Mouse (Mus musculus) common myeloid progenitor, adult 5-6 weeks (primary cell): ENCODE results near the gene Pole4. TPM values are rescaled to one million over a fixed set of nuclear protein-coding genes. Genes with fewer than 3 reads are reported as not detected.
"Not testable (repeated sequence)": the region's sequence is repeated elsewhere in the genome, so short reads cannot be mapped to it uniquely, and the experiment has no call there.

Source experiments
- ATAC-seq: replicated peaks from 2 replicates; pipeline ENCODE4 v1.8.0; 2016; ENCODE audit warnings: low read depth, mild to moderate bottlenecking, moderate TSS enrichment, inconsistent platforms; ENCODE audit not compliant: poor library complexity, severe bottlenecking
- total RNA-seq: library from RNA; stranded (forward); fragments of 200-1000, 187-1606 nt; gene quantifications from 2 replicates; pipeline ENCODE4 v1.2.3, GENCODE M21; 2017

Gene Pole4
- total RNA-seq, 1 experiment from 2014 or later: 57.4 TPM

DNA sequence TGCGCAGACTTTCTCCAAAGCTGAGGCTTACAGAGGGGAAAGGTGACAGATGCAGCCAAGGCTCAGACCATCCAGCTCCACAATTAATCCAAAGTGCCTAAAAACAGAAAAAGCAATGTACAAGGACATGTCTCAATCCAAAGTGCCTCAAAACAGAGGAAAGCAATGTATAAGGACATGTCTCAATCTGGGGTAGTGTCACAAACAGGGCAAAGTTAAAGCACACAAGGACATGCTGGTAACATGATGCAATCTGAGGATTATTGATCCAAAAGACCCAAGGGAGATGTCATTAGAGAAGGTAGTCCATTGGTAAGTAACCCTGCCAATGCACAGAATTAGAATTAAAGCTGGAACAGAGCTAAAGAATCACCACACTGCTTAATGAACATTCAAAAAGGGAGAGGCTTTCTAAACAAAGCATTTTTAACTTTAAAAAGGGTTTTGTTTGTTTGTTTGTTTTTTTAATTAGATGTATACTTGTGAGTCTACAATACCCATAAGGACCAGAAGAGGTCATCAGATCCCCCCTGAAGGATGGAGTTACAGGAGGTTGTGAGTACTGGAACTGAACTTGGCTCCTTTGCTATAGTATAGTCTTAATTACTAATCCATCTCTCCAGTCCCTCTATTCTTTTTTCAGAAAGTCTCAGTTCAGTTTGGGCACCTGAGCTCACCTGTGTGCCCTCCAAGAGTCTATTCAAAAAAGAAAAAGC lies 57.1 kb downstream of the Pole4 start:
- no peak for ATAC-seq

DNA sequence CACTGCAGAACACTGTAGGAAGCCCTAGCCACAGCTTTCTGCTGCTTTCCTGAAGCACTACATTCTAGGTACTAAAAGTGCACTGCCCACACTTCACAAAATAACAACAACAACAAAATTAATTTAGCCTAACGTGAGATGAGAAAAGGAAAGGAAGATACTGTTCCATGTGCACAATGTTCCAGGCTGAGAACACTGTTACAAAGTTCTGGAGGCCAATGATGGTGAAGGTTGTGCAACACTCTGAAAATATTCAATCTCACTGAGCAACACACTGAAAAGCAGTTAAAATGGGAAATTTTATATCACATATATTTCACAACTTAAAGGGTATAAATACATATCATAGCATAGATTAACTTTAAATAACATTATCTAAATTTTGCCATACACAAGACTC lies 58.2 kb downstream of the Pole4 start:
- ATAC-seq: no peak

DNA sequence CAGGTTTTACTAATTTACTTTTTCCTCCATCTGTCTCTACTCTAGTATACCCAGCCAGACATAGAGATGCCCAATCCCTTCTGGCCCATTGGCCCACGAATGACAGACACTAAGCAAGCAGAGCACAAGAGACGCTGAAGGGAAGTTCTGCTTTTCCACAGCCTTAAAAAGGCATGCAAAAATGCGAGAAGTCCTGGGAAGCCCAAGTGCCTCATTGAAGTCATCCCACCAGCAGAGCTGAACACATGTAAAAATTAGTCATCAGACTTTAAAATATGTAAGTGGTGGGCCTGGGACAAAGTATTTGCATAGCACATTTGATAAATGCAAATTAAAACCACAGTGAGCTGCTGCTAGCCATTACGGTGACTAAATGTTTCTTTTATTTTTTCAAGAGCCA lies 65.1 kb downstream of the Pole4 start:
- no peak for ATAC-seq

DNA sequence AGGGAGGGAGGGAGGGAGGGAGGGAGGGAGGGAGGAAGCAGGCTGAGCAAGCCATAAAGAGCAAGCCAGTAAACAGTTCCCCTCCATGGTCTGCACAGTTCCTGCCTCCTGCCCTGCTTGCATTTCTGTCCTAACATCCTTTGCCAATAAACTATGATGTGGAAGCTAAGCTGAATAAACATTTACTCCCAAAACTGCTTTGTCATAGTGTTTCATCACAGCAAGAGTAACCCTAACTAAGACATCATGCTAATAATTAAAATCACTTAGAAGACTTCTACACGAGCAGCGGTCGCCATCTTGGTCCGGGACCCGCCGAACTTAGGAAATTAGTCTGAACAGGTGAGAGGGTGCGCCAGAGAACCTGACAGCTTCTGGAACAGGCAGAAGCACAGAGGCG lies 79.8 kb downstream of the Pole4 start:
- ATAC-seq: not testable (repeated sequence)

DNA sequence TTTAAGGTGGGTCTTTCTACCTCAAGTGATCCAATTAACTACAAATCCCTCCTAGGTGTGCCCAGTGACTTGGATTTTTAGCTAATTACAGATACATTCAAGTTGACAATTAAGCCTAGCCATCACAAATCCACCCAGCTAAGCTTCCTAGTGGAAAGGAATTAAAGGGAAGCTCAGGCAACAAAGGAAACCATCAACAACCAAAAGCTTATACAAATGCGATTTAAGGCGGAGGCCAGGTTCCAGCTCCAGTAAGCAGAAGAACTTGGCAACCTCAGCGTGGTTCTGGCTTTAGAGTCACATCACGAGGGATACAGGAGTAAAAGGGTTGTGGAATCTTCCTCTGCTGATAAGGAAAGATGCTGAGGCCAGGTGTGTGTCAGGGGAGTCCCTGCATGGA lies 92.0 kb downstream of the Pole4 start:
- no peak for ATAC-seq

DNA sequence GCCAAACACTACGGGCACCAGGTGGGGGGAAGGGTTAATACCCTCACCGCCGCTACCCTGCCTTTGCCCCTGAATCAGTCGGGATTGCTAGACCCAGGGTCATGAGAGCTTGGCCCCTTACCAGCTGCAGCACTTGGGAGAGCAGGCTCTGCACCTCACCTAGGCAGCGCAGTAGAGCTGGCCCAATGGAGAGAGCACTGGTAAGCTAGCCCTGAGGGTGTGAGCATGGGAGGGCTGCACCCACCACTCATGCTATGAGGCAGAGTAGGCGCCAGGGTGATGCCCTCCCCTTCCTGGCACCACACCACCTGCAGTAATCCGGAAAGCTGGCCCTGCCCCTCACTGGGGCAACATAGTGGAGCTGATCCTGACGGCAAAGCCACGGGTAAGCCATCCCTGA lies 94.1 kb downstream of the Pole4 start:
- no peak for ATAC-seq

DNA sequence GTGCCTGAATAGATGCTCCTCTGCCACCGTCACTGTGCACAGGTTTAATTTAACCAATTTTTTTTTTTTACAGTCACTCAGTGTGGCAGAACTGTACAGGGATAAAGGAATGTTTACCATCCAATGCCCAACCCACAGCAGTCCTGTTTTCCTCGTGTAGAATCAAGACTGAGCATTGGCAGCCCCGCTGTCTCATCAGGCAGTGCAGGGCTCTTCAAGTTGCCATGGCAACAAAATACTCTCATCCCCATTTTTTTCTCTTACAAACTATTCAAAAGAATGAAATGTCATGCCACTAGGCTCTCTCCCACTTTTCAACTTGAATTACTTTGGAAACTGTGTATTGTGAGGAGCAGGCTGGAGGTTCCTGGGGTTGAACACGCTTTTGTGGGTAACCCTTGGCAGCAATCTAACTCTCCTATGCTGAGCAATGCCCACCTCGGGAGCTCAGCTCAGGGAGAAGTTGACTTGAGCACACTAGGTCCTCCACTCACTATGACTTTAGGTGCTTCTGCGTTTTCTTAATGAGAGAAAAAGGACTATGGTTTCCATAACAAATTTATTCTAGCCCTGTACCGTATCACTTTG lies 95.7 kb downstream of the Pole4 start:
- ATAC-seq: no peak

DNA sequence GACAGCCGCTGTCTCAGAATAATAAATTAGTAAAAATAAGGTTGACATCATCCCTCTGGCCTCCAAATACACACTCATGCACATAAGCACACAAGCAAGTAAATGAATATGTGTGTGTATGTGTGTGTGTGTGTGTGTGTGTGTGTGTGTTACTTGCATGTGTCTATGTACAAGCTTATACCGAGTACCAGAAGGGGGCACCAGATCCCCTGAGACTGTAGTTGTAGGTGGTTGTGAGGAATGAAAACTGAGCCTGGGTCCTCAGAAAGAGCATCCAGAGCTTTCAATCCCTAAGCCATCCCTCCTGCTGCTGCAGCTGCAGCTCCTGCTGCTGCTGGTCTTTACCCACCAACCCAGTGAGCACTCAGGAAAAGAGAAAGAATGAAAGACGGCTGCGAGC lies 96.4 kb downstream of the Pole4 start:
- ATAC-seq: no peak

DNA sequence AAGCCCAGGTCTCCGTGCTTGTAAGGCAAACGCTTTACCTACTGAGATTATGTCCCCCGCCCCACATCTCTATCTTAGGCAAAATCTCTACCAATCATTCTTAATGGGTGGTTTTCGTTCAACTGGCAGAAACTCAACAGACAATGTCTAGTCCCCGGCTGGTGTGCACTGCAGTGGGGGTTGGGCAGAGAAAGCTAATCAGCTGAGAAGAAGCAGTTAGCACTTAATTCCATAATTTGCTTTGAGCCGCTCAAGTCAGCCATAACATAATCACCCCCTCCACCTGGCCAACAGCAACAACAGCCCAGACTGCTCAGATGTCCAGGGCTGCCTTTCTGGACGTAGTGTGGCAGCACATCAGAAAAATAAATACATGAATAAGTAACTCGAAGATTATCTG lies 100.4 kb downstream of the Pole4 start:
- no peak for ATAC-seq

DNA sequence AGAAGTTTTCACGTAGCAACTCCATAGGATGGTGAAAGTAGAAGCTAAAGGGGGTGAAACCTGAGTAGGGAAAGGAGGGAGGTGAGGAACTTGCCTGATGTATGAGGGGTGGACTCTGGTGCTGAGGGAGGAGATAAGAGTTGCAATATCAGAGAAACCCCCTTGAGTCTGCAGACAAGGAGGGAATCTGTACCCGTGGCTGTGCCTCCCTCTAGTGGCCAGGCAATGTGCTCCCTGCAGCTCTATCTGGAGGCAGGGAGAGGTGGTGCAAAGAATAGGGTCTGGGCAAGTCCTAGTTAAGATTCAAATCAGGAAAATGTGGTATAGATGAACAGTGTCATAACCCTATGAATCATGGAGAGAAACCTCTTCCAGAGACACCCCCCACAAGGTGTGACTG lies 101.5 kb downstream of the Pole4 start:
- peak; percentile 78; the same call in 1 of the 2 replicates for ATAC-seq

DNA sequence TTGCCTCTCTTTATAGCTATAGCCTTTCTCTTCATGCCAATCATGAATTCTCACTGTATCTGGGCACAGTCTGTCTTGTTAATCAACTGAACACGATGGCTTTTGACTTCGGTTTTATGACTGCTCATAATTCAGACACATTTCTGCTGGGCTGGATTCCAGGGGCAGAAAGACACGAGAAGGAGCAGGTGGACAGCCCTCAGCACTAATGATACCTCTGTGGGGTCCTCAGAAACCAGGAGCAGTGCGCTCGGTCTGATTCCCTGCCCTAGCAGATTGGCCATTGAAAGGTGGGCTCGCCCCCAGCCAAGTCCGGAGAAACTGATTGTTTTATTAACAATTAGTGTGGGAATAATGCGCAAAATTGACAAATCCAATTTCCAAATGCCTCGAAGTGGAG lies 101.9 kb downstream of the Pole4 start:
- ATAC-seq: no peak

DNA sequence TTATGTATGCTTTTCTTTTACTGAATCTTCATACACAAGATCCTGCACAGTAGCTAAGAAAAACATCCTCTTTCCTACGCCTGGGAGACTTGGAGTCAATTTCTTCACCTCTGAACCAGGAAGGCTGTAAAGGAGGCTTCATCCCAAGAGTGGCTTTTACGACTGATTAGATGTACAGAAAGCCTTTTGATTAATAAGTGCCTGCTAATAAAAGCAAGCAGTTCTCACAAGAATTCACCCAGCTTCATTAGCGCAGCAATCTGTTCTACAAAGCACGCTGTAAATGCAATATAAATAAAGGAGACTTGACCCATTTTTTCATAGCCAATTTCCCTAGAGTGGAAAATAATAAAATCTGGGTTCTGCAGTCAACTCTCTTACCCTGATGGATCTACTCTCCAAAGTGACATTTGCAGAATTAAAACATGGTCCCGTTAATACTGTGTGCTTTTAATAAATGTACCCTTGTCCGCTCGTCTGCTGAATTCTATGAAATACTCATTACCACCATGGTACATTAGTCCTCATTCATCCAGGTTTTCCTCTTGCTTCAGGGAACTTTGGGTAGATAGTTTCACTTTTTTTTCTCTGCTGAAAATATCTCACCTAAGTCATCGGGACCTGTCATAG lies 109.6 kb downstream of the Pole4 start:
- no peak for ATAC-seq

DNA sequence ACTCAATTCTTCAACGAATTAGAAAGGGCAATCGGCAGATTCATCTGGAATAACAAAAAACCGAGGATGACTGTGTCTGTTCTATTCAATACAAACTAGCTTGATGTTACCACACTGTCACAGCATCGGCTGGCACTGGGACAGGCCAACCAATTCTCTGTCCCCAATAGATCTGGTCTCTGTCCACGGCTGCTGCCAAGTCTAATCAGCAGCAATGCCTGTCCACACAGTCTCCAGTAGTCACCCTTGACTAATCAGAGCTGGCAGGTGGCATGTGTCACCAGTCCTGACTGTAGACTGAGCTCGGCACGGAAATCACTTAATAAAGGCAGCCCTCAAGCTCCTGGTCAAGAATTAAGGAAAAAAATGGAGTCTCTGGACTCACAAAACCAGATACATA lies 115.8 kb downstream of the Pole4 start:
- ATAC-seq: no peak

DNA sequence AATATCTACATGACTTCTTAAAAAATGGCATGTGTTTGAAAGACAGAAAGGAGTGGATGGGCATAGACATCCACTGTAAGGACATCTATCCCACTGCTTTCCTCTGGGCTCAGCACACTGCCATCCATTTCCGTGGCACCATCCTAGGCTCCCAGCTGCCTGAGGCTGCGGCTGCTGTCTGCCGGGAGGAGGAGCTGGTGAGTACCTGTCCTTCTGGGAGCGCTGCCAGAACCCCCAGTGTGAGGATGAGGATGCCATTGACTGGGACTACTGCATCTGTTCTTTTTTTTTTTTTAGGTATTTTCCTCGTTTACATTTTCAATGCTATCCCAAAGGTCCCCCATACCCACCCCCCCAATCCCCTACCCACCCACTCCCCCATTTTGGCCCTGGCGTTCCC lies 119.8 kb downstream of the Pole4 start:
- no peak for ATAC-seq

DNA sequence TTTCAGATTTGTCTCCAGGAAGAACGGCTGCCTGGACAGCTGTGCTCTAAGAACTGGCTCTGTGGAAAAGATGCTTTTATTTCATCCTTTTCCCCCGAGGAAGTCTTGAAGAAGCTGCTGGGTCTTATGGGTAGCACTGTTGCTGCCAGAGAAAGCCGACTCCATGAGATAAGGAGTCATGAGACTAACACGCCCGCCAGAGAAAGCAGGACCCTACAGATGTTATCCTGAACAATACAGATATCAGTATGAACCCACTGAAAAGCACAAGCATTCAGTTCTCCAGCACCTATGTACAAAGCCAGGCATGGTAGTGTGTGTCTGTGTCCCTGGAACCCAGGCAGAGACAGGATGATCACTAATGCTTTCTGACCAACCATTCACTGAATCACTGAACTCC lies 129.7 kb downstream of the Pole4 start:
- ATAC-seq: no peak

Other genes with a start within 250 kb of the Pole4 start
- gene Hk2, start 69.1 kb upstream of the Pole4 start, total RNA-seq: 21.2 and 29.0 TPM in 2 replicates
- gene Sema4f, start 234.4 kb upstream of the Pole4 start, total RNA-seq: not detected in 2 replicates
- gene M1ap, start 241.5 kb upstream of the Pole4 start, total RNA-seq: 0.39 and 7.7 TPM in 2 replicates